Mouse (Mus musculus) embryo, embryonic 10.5 days (tissue): ENCODE results near the gene Vps8.

Experiments
- DNase-seq: peaks from one replicate; pipeline ENCODE4 v3.0.0-alpha.2; 2015; ENCODE audit warnings: low spot score

Vps8 gene

DNA sequence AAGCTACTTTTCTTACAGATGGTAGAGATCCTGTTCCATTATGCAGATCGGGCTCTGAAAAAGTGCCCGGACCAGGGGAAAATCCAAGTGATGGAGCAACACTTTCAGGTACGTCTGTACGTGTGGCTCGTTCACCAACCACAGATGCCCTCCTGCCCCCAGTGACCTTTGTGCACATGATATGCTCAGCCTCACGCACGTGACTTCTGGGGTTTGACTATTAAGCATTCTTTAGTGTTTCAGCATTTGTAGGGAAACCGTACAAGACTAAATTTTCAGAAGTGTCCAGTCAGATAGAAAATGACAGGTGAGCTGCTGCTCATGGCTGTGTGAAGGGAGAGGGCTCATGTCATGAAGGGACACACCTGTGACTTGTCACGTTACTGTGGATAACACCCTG lies 55.5 kb downstream of the Vps8 start:
- DNase-seq, result no peak

DNA sequence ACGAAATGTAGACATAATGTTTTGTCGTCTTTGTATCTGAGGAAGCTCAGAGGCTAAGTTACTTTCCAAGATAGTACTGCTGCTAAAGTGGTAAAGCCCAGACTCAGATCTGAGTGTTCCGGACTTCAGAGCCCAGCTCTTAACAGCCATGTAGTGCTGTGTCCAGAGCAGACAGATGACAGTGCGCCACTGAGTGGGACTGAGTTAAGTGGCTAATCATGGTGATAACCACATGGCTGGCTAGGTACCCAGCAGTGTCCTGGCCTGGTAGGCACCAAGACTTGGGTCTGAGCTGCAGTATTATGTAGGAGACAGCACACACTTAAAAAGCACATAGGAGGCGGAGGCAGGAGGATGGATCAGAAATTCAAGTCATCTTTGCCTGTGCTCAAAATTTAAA lies 60.9 kb downstream of the Vps8 start:
- DNase-seq, result no peak

DNA sequence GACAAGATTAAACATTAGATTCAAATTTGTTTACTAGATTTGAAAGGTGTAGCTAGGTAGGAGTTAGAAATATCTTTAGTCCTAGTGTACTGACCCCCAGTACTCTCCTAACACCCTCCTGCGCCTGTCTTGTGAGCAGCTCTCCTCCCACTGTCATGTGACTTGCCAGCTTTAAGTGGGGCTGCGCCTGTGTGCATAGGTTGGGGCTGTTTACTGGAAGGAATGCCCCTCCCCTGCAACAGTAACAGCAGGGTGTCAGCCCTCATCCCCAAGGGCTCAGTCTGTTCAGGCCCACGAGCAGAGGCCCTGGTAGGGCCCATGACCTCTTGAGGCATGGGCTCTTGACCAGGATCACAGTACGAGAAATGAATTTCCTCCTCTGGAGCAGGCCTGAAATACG lies 62.8 kb downstream of the Vps8 start:
- DNase-seq, result no peak

DNA sequence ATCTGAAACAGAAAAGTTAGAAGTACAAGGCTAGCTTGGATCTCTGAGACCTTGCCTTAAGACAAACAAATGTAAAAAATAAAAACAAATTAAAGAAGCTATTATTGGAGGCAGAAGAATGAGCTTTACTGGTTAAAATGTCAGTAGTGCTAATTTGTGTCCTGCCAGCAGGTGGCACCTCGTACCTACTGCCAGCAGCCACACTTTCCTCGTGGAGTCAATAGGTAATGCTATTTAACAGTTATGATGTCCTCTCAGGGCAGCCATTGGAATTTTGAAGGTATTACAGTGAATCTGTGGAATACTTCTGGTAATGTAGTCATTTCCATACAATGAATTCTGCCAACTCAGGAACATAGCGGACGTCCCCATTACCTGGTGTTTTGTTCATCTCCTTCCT lies 65.5 kb downstream of the Vps8 start:
- DNase-seq, result peak; percentile 72

DNA sequence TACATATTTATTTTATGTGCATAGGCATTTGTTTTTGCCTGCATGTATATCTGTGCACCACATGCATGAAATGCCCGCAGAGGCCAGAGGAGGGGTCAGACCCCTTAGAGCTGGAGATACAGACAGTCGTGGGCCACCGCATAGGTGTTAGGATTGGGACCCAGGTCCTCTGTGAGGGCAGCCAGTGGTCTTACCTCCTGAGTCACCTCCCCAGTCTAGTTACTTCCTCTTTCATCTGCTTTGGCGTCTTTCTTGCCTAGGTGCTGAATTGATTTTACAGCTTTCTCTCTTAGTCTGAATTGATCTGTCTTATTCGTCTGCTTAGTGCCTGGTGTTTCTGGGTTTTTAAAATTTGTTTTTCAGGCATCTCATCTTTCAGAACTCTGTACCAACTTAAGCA lies 69.4 kb downstream of the Vps8 start:
- no peak for DNase-seq

DNA sequence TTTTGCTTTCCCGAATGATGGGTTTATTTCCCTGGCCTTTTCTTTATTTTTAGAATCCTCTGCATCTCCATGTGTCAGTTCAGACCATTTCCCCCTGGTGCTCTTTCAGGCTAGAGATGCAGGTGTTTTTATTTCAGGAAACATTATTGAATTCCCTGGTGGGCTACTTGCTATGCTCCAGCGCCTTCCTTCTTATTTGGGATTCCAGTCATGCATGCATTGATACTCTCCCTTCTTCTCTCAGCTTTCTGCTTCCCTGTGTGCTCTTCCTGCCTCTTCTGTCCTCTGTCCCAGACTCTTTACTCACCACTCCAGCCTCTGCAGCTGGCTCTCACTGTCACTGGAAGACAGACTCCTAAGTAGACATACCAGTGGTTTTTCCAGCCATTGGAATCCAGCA lies 70.0 kb downstream of the Vps8 start:
- peak; percentile 23 for DNase-seq

DNA sequence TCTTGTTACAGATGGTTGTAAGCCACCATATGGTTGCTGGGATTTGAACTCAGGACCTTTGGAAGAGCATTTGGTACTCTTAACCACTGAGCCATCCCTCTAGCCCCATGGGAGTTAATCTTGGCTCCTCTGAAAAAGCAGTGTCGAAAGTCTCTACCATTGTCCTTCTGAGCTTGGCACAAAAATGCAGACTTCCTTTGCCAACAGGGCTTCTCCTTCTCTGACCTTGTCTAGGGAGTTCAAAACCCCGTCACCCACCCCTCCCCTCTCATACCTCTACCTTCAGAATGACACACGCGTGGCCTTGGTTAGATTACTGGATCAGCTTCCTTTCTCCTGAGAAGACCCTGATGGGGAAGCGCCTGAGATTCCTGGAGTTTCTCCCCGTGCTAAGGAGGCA lies 71.8 kb downstream of the Vps8 start:
- no peak for DNase-seq

DNA sequence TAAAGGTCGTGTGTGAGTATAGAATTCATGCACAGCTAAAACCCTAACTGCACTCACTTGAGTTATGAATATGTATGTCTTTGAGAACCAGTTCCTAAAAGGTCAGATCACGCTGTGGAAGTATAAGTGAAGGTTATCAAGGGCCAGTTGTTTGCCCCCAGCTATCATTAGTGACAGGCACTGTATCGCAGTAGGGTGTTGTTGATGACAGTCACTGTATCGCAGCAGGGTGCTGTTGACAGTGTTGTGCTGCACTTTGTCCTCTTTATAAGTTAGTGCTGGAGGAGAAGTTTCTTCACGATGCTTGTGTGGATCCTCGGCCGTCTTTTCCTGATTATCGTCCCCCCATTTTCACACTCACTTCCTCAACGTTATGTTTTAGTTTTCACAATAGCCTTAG lies 73.9 kb downstream of the Vps8 start:
- no peak for DNase-seq

DNA sequence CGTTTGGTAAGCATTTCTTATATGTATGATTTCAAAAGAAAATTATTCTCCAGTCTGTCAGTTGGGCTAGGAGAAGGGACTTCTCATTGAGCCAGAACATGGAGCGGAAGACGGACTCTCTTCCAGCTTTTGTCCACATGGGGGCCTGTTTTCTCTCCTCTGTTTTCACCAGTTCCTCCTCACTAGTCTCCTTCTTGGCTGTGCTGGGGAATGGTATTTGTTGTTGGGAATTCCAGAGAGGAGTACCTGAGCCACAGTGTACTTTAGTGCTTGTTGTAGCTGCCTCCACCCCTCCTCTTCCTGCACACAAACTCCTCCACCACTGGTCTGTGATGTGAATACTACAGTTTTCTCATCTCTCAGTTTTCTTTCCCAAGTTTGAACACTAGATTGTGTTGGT lies 74.7 kb downstream of the Vps8 start:
- DNase-seq, result no peak

DNA sequence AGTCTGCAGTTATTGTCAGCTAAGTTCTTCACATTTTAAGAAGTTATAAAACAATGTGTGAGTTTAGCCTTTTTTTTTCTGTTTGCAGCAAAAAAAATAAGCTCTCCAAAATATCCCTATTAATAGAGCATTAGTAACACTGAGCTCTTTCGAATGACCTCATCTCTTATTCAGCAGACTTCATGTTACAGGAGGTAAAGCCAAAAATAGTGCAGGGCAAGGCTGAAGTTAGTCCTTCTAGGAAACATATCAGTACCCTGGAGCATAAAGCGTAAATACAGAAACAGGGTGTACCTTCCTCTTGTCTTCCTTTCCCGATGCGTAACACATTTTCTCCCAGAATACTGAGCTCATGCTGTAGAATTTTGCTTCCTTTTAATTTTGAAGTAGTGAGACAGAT lies 76.1 kb downstream of the Vps8 start:
- no peak for DNase-seq

DNA sequence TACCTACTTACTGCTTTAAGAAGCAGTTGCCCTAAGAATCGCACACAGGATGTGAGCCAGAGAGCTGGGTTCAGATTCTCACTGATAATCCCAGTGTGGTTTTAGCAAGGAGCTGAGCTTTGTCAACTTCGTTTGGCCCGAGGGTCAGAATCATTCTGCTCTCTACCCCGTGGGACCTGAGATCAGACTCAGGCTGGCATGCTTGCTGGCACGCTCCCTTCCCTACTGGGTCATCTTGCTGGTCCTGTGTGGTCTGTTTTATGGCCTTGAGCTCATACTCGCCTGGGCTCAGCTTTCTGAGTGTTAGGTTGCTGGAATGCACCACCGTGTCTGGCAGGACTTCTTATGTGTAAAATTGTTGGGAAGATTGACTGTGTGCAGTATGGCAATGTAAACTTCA lies 76.7 kb downstream of the Vps8 start:
- no peak for DNase-seq

DNA sequence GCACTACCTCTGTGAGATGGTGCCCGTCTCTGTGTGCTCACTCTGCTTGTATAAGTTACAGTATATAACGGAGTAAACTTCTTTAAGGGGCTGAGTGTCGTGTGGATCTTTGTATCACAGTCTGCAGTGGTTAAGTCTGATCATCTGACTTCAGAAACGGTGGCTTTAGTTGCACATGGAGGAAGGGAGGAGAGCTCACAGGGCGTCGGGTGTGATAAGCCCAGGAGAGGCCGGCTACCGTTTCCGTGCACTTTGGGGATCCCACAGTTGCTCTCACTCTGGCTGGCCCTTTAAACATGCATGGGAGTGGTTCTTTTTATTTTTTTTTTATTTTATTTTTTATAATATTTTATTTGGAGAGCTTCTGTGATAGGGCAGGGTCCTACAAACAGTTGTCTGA lies 95.9 kb downstream of the Vps8 start:
- no peak for DNase-seq

DNA sequence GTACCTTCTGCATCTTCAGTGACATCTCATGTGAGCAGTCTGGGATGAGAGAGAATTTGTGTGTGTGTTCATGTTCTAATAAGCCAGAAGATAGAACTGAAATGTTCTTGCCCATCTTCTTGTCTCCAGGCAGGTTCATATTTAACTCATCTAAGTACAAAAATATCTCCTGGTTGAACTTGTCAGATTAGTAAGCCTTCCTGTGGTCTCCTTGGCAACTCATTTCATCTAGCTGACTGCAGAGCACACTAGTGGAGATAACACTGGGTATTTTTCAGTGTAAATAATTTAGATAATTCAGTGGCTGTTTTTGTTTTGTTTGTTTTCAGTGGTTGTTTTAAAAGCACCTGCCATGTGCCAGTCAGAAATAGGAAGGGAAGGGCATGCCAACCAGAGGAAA lies 96.9 kb downstream of the Vps8 start:
- no peak for DNase-seq

DNA sequence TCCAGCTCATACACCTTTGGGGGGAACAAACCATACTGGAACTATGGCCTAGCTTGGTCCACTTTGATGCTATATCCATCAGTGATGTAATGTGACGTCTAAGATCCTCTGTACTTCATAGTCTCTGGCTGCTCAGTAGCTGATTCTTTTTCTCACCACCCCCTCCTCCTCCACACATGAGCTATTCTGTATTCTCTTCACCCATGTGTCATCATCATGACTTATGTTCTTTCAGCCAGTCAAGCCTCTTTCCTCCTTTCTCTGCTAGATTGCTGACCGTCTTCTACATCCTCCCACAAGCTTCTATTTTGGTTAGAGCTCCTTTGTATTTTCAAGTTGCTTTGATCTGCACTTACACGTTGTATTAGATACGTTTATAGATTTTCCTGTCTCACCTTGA lies 100.8 kb downstream of the Vps8 start:
- no peak for DNase-seq

DNA sequence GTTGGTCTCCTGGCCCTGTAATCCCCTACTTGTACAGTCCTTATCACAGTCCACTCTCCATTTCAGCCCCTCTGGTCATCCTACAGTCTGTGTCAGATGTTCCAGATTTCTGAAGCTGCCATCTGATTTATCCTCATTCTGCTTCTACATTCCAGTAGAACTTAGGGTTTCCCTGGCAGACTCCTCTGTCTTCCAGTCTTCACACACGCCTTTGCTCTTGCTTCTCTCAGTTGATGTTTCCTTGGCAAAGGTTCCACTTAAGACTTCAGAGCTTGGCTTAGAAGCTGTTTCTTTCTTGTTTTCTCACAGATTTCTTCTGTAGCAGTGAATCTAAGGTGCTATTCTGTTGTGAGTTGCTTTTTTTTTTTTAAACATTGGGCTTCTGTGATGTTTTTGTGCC lies 102.5 kb downstream of the Vps8 start:
- no peak for DNase-seq

DNA sequence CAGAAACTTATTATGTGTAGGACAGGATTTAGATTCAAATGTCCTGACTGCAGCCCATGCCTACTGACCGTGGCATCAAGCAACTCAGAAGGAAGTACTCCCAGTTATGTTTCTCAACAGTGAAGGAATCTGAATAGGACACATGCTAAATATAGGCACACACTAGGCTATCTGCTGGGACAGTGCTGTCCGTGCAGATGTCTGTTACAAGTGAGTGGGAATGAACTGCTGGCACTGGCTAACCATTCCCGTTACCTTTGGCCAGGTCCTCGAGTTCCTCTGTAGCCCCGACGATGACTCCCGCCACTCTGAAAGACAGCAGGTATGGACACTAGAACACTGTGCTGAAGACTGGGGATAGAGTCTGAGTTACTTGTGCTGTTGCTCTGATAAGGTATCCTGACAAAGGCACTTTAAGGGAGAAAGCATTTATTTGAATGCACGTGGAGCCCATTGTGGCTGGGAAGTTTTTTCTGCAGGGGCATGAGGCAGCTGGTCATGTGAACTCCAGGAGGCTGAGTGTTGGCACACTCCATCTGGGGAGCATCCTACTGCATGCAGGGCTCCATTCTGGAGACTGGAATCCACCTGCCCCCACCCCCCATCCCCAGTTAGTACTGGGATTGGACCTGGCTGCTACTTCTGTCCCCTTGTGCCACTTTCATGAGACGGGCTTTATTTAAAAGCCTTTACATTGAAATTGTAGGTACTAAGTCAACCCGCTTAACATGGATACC lies 104.5 kb downstream of the Vps8 start:
- DNase-seq, result no peak

DNA sequence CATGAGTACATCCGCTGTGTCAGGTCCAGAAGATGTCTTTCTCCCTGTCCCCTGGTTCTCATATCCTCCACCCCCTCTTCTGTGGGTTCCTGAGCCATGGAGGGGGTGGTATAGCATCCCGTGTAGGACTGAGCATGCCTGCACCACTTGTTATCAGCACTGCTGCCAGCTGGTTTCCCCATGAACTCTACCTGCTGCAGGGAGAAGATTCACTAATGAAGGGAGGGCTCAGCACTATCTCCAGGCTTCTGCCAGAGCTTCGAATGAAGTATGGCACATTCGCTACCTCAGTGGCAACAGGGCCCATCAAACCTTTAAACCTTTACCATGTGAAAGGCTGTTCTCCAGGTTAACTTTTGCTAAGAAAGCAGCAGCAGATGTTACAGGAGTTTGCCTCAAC lies 110.6 kb downstream of the Vps8 start:
- DNase-seq, result no peak

DNA sequence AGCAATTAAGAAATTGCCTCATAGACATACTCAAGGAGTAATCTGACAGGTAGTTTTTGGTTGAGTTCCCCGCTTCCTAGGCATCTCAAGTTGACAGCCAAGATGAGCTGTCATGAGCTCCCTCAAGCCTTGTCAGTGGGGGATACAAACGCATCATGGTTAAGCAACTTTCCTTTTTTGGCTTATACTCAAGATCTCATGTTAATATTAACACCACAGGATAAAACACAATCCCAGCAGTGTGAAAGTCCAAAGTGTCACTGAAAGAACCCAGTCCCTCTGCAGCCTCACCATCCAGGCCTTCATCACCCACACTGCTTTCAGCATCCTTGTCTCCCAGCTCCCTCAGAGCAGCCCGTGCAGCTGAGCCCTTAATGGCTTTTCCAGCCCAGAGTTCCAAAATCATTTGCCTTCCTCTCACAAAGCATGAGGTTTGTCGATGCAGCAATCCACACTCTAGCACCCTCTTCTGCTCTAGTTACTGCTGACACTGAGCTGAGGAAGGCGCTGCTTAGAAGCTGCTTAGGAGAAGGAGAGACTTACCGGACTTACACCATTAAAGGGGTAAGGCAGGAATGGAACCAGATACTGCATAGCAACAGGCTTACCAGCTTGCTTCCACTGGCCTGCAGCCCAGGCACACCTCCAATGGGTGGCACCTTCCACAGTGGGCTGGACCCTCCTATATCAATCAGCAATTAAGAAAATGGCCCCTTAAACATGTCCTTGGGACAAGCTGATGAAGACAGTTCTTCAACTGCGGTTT lies 113.5 kb downstream of the Vps8 start:
- DNase-seq, result no peak

DNA sequence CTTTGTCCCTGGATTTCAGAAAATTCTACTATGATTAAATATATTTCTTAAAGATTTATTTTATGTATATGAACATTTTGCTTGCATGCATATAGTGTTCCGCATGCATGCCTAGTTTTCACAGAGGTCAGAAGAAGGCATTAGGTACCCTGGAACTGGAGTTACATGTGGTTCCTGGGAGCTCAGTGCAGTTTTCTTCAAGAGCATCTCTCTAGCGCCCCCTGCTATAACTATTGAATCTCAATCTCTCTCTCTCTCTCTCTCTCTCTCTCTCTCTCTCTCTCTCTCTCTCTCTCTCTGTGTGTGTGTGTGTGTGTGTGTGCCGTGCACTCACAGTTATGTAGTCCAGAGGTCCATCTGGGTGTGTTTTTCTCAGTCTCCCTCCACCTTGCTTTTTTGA lies 114.4 kb downstream of the Vps8 start:
- peak; percentile 41 for DNase-seq

DNA sequence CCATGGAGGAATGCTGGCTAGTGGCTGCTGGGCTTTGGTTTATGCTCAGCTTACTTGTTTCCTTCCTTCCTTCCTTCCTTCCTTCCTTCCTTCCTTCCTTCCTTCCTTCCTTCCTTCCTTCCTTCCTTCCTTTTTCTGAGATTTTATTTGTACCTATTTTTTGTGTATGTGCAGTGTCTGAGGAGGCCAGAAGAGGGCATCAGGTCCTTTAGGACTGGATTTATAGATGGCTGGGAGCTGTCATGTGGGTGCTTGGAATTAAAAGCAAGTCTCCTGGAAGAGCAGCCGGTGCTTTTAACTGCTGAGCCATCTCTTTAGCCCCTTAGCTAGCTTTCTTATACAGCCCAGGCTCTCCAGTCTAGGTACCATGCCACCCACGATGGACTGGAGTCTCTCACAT lies 116.0 kb downstream of the Vps8 start:
- DNase-seq, result no peak

DNA sequence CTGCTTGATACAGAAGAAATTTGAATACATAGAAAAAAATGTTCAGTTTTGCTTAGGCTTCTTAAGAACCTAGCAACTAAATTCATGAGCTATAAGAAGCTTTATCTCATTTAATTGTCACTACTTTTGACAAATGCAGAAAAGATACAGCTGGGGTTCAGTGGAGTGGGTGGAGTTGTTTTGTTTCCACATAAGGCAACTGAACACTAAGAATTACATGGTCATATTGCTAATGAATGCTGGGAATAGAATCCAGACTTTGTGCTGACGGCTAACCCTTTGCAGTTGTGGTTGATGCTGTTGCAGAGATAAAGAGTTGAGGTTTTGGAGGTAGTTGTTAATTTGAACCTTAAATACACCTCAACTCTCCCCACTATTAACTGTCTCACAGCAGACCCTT lies 119.6 kb downstream of the Vps8 start:
- no peak for DNase-seq

DNA sequence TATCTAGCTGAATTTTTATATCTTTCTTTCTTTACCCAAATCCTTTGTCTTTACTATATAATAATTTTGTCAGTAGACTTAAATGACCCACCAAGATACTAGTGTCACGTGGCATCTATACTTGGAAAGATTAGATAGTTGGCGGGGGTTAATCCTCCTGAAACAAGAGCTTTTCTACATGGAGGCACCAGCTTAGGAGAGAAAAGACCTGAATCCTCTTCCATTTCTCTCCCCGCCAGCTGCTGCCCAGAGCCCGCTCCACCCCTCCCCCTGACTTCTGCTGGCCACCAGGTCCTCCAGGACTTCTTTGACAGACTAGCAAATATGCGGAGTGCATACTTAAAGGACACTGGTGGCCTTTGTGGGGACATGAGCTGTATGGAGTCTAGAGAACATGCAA lies 124.5 kb downstream of the Vps8 start:
- no peak for DNase-seq

DNA sequence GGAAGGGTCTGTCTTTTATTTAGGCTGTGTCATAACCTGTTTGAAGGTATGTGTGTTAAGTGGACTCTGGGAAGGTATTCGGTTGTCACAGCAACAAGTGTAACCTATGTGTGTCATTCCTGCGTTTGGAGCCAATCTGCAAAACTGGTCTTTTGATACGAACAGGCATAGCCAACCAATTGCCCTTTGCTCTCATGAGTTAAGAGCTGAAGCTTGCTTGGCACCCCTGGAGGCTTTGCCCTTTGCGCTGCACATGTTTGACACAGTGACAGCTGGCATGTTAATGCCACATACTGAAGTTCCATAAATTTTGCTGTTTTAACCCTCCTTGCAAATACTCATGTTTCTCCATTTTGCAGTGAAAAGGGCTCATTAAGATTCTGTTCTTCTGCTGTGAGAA lies 126.8 kb downstream of the Vps8 start:
- no peak for DNase-seq

DNA sequence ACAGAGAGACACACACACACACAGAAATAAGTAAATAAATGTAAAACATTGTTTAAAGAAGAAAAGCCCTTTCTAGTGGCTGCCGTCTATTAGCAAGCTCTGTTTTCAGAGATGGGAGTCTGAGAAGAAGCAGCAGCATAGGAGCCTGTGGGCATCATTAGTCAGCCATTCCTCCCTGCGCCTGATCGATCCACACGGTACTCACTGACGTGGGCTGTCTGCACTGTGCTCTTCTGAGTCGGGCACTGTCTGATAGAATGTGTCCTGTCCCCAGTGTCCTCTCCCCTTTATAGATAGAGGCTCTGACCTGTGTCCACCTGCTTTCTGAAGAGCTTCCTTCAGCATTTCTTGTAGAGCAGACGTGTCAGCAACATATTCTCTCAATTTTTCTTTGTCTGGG lies 127.5 kb downstream of the Vps8 start:
- DNase-seq, result no peak
